Mouse (Mus musculus): Measurements from ENCODE around the gene Fgf2.

Gene Fgf2

DNA sequence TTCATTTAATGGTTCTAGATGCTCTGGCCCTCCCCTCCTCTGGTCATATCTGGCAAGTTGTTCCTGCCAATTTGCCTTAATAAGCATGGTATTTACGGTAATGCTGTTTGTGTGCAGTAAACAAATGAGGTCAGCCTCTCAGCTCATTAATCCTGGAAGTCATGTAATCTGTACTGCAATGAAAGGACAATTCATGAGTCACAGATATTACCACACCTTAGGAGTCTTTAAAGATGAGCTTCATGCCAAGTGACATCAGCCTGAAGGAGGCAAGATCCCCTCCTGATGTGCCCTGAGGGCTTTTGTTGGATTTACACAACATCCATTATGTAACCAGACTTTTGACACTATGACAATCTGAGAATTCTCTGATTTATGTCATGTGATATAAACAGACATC lies 6.6 kb downstream of the Fgf2 start:
- no peak for DNase-seq (ENCODE audit: low read depth, low spot score)

DNA sequence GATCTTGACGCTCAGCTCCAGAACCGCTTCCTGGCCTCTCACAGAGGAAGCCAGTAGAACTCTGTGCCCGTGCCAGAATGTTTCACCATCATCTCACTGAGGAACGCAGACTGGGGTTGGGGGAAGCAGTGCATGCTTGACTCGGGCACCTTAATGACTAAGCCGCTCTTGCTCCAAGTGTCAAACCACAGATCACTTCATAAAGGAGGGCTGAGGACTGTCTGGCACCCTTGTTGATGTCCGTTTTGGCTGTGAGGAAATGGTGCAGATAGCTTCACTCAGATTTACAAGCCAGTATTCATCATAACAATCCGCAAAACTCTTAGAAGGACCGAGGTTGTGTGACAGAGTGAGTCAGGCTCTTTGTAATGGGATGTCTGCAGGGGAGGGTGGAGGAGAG lies 12.6 kb downstream of the Fgf2 start:
- DNase-seq (ENCODE audit: low read depth, low spot score) = no peak

DNA sequence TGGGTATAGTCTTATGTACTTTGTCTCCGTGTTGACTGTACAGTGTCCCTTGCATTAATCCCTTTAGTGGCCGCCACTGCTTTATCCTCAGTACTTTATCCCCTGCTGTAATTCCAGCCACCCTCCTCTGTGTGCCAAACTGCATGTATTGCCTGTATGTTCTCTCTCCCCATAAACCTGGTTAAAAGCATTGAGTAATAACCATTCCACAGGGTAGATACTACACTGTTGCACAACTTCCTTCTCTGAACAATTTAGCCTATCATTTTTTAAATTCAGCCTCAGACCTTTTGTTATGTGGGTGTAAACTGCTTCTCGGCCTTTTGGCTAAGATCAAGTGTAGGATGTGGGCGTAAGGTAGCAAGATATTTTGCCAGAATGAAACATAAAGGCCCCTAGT lies 17.0 kb downstream of the Fgf2 start:
- no peak for DNase-seq (ENCODE audit: low read depth, low spot score)

DNA sequence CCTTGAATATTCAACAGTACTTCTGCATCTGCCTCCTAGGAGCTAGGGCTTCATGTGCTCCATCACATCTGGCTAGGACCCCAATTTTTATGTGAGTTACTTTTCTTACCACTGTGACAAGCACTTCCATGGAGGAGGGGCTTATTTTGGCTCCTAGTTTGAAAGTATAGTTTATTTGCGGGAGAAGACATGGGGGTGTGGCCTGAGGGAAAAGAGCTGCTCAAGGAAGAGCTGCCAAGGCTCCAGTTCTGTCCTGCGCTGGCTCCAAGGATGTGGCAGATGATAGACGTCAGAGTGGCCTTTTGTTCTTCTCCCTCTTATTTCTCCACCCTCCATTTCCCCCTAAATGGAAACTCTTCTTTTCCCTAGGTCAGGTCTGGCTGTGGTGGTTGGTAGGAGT lies 17.8 kb downstream of the Fgf2 start:
- DNase-seq (ENCODE audit: low read depth, low spot score) = no peak

DNA sequence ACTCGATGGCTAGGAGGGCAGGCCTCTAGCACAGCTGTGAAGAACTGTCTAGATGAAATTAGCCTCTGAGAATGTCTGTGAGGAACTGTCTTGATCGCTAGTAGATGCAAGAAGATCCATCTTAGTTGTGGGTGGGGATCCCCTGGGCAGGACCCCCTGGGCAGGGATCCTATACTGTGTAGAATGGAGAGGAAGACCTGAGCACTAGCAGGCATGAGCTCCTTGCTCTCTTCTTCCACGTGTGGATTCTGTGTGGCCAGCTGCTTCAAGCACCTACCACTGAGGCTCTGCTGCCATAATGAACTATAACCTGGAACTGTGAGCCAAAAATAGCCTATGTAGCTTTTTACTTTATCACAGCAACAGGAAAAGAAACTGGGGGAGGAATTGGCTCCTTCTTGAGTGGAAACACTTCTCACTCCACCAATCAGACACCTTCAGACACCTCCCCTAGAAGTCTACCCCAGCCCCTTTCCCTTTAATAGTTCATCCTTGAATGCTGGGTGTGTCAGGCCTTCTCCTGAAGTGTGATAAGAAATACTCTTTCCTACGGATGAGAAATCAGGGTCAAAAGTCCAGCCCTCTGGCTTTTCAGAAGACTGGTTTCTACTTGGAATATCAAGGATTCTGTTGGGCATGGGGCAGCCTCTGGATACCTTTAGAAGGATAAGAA lies 18.4 kb downstream of the Fgf2 start:
- DNase-seq (ENCODE audit: low read depth, low spot score) = no peak

DNA sequence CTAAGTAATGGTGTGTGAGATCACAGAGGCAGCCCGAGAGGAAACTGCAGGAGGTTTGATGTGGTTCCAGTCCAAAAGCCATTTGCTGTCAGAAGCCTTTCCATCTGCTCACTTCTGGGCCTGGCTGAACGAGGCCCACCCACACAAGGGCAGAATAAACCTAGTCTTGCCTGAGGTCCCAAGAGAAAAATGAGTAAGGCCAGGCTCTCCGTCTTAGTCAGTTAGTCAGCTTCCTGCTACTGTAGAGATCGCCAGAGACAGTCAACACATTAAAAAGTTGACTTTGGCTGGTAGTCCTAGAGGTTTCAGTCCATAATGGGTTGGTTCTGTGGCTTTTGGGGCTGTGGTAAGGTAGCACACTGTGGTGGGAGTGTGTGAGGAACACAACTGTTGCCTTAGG lies 22.3 kb downstream of the Fgf2 start:
- DNase-seq (ENCODE audit: low read depth, low spot score) = no peak

- DNase-seq (ENCODE audit: low read depth, low spot score) = no peak
Measured at GRCm38 (mm10) chr3:37373712-37374111, 25.6 kb downstream of the Fgf2 start.

- DNase-seq (ENCODE audit: low read depth, low spot score) = no peak
Measured at GRCm38 (mm10) chr3:37377926-37378325, 29.8 kb downstream of the Fgf2 start.

DNA sequence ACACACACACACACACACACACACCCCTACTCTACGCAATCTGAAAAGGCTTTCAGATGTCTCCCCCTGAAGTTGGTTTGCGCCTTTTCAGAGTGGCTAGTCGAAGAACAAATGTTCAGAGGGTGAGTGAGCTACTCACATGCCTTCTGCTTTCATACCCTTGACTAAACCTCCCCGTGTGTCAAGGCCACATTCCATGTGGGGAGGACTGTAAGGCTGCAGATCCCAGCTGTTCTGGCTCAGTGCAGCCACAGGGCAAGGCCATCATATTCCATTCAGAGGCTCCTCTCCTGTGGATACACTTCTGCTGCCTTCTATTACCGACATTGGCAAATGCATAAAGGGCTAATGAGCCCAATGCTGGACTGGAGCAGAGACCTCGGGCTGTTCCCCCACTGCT lies 30.3 kb downstream of the Fgf2 start:
- DNase-seq (ENCODE audit: low read depth, low spot score) = no peak

- no peak for DNase-seq (ENCODE audit: low read depth, low spot score)
Measured at GRCm38 (mm10) chr3:37379201-37379600, 31.1 kb downstream of the Fgf2 start.

GRCm38 (mm10) chr3:37379930-37380881 lies 32.1 kb downstream of the Fgf2 start:
- DNase-seq (ENCODE audit: low read depth, low spot score) = no peak

DNA sequence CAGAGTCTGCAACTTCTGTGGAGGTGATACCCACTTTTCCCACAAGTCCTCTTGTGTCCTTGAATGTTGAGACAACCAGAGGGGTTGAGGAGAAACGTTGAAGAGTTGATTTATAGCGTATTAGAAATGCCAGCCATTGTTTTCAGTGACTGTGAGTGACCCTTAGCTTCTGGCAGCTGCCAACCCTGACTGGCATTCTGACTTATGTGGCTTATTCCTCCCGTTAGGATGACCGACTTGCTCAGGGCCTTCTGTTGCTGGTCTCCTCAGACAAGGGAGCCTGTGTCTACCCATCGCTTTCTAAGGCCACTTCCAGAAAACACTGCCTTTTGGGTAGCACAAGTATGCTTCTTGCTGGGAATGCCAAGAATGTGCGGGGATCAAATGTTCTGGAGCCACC lies 33.3 kb downstream of the Fgf2 start:
- DNase-seq (ENCODE audit: low read depth, low spot score) = no peak

GRCm38 (mm10) chr3:37383096-37383765 lies 35.1 kb downstream of the Fgf2 start:
- DNase-seq (ENCODE audit: low read depth, low spot score) = no peak

DNA sequence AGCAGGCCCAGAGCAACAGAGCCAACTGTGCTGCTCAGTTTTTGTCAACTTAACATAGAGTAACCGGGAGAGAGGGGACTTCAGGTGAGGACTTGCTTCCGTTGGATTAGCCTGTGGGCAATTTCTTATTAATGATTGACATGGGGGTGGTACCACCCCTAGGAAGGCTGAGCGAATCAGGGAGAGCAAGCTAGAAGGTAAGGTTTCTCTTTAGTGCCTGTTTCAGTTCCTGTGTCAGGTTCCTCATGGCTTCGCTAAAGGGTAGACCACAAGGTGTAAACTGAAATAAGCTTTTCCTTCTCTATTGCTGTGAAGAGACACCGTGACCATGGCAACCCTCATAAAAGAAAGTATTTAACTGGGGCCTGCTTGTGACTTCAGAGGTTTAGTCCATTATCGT lies 39.2 kb downstream of the Fgf2 start:
- no peak for DNase-seq (ENCODE audit: low read depth, low spot score)

DNA sequence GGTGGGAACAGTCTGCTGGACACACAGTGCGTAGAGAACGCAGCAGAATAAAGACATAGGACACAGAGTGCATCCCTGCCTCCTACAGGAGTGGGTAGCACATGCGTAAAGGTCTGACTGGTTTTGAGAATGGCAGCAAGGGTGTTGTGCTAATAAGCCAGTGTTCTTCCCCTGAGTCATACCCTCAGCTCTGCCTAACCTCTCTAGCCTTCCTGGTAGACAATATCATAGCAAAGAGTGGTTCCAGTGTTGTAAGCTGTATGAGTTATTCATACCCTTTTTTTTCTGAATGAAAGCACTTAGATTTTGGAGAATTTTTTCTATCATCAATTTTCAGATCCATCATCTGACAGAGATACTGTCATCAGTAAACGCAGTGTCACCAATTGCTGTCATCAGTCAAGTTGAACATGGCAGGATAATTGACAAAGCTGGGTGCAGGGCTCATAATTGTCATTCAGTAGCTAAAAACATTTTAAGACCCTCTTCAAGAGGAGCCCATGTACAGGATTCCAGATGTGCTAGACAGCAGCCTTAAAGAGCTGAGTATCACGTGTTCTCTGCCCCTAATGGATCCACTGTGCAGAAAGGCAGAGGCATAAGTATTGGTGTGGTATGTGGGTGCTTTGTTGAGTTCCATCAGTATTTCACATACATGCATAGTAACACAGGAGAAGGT lies 48.9 kb downstream of the Fgf2 start:
- DNase-seq (ENCODE audit: low read depth, low spot score) = no peak

DNA sequence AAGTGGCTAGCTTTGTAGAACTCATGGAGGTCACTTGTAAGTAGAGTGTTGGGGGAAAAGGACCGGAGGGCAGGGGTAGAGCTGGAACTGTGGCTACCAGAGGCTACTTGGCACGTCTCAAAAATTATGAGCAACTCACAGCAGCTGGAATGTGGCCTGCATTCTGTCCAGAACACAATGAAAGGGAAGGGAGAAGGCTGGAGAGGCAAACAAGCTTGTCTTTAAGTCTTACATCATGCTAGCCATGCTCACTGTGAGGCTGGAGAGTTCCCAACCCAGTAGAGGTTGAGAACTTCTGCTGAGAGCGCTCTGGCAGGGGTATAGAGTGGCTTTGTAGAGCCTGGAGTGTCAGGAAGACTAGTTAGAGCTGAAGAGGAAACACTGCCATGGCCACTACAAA lies 49.5 kb downstream of the Fgf2 start:
- no peak for DNase-seq (ENCODE audit: low read depth, low spot score)

DNA sequence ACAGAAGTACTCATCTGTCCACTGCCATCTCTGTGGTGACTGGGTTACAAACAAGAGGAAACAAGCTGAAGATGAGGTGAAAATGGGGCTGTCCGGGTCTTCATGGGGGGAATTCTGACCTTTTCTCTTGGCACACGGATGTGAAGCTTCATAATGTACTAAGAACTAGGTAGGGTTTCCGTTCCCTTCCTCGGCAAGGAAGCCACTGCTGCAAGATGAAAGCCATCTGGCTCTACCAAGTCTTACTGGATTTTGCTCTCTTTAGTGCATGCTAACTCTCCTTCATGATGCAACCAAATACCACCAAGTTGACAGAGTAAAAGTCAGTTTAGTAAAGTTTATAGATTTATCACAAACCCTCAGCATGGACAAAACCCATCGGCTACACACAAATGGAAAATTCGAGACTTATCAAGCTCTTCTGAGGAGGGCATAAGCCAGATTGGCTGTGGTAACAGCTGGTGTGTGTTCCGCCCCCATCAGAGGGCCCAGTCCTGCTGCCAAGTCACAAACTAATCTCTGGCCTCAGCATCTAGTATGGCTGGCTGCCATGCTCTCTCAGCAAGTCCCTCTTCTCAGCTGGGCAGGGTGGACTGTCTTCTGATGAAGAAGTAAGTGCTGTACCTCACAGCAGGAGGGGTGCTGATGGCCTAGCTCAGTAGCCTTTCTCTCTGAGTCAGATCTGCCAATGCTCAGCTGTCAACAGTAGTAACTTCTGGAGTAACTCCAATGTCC lies 50.7 kb downstream of the Fgf2 start:
- DNase-seq (ENCODE audit: low read depth, low spot score) = no peak

DNA sequence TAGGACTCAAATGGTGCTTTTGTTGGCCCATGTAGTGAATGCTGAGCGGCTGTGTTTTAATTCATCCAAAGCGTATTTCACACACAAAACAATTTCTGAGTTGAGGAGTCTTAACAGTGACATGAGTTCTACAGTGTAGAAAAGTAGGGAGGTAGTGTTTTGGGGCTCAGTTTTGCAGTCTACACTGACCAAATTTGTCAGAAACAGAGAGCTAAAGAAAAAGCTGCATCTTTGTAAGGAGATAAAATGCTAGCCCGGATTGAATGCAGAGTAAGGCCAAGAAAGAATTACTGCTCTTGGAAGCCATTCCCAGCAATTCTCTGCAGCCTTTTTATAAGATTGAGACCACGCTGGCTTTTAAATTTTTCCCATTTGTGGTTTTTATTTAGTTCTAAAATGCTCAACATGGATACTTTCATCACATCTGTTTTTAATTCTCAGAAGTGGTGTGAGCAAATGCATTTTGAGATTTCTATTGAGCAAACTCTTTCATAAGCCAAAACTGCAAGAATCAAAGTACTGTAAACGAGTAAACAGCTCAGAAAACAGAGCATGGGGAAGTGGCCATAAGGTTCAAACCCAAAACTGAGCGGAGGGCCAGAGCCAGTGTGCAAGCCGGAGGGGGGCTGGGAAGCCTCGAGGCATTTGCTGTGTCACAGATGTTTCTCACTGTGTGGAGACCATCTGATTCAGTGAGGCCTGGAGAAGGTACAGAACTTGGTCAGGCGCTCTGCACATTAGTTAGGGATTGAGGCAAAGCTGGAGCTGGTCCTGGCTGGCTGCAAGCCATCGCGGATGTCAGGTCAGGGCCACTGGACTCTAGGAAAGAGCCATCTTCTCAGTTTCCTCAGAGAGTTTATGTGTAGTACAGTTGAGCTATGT lies 53.8 kb downstream of the Fgf2 start:
- DNase-seq (ENCODE audit: low read depth, low spot score) = no peak

- DNase-seq (ENCODE audit: low read depth, low spot score) = no peak
Measured at GRCm38 (mm10) chr3:37407598-37407997, 59.5 kb downstream of the Fgf2 start.

- no peak for DNase-seq (ENCODE audit: low read depth, low spot score)
Measured at GRCm38 (mm10) chr3:37413446-37413845, 65.3 kb downstream of the Fgf2 start.

All from brain, embryonic 18.5 days (tissue).